Mouse (Mus musculus): Measurements from ENCODE around the gene Mpped1. TPM values are rescaled to one million over a fixed set of nuclear protein-coding genes. Genes with fewer than 3 reads are reported as not detected.

The Mpped1 gene
- not detected for polyA plus RNA-seq (2014; fragmentation: Illumina TruSeq; extraction: RNeasy Lipid Tissue Mini Kit (QIAGEN cat#74804); ENCODE audit: low read depth, low replicate concordance)

GRCm38 (mm10) chr15:83779387-83779786, at the start of gene Mpped1:
Mpped1 (plus strand) TSS chr15:83779467.

Other genes with a start within 250 kb of the Mpped1 start
- gene Tspo, start 215.9 kb upstream of the Mpped1 start, polyA plus RNA-seq (2014; fragmentation: Illumina TruSeq; extraction: RNeasy Lipid Tissue Mini Kit (QIAGEN cat#74804); ENCODE audit: low read depth, low replicate concordance): 4.5 TPM
- 3.1 TPM for gene Mcat, start 215.7 kb upstream of the Mpped1 start, polyA plus RNA-seq (2014; fragmentation: Illumina TruSeq; extraction: RNeasy Lipid Tissue Mini Kit (QIAGEN cat#74804); ENCODE audit: low read depth, low replicate concordance)
- 1.6 TPM for gene Ttll12, start 184.3 kb upstream of the Mpped1 start, polyA plus RNA-seq (2014; fragmentation: Illumina TruSeq; extraction: RNeasy Lipid Tissue Mini Kit (QIAGEN cat#74804); ENCODE audit: low read depth, low replicate concordance)
- gene Scube1, start 54.4 kb upstream of the Mpped1 start, polyA plus RNA-seq (2014; fragmentation: Illumina TruSeq; extraction: RNeasy Lipid Tissue Mini Kit (QIAGEN cat#74804); ENCODE audit: low read depth, low replicate concordance): 0.58 TPM

All from adrenal gland, adult 10 weeks (tissue).